Mouse (Mus musculus): Measurements from ENCODE around the gene Pde6b. TPM values are rescaled to one million over a fixed set of nuclear protein-coding genes. Genes with fewer than 3 reads are reported as not detected.

The Pde6b gene
- polyA plus RNA-seq, 1 experiment from 2014 or later, result 0.39 TPM

DNA sequence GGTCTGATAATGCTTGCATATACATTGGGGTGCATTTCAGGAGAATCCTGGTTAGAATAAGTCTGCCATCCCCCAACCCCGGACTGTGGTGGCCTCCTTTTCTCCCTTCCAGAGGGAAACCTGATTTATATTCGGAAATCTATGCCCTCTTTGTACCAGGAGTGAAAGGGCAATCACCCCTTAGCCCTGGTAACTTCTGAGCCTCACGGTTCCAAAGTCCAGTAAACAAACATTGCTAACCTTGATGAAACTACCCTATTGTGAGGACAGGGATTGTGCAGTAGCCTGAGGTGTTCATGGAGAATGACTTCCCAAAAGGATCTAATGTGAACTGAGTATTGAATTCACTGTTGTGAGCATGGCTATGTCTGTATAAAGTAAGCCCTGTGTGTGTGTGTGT lies 65.9 kb downstream of the Pde6b start:
- Histone ChIP-seq H3K9ac (replicated peaks; ENCODE audit: low read length) (no peak overlapping the region), H3K9me3 (ENCODE audit: low read length) (no peaks in the 10 kb centered on the region), H3K4me3 (ENCODE audit: low read length) (no peak overlapping the region), H3K4me1 (ENCODE audit: insufficient read depth, low read length) (peaks cover 3% of the 10 kb centered on the region), H3K27me3 (ENCODE audit: insufficient read depth, low read length) (peaks cover 2% of the 10 kb centered on the region; the same call in 1 of the 2 replicates), H3K4me2 (replicated peaks; ENCODE audit: low read depth, low read length) (no peak overlapping the region), H3K36me3 (ENCODE audit: insufficient read depth, low read length) (no peaks in the 10 kb centered on the region), H3K27ac (ENCODE audit: low read length) (no peak overlapping the region)
- 44% methylated on average over 3 of the region's 3 CpGs for WGBS
- ATAC-seq (ENCODE audit: low FRiP score, low TSS enrichment), result no peak

GRCm38 (mm10) chr5:108458706-108459105 lies 70.5 kb downstream of the Pde6b start:
- Histone ChIP-seq H3K27me3 (ENCODE audit: insufficient read depth, low read length) (peaks cover 6% of the 10 kb centered on the region; the same call in 1 of the 2 replicates), H3K4me1 (ENCODE audit: insufficient read depth, low read length) (peaks cover 21% of the 10 kb centered on the region), H3K36me3 (ENCODE audit: insufficient read depth, low read length) (no peaks in the 10 kb centered on the region), H3K27ac (ENCODE audit: low read length) (no peak overlapping the region), H3K4me3 (ENCODE audit: low read length) (no peak overlapping the region), H3K9ac (replicated peaks; ENCODE audit: low read length) (no peak overlapping the region), H3K4me2 (replicated peaks; ENCODE audit: low read depth, low read length) (no peak overlapping the region), H3K9me3 (ENCODE audit: low read length) (no peaks in the 10 kb centered on the region)
- no peak for ATAC-seq (ENCODE audit: low FRiP score, low TSS enrichment)
- 72% methylated on average over 2 of the region's 2 CpGs for WGBS

GRCm38 (mm10) chr5:108460461-108460860 lies 72.3 kb downstream of the Pde6b start:
- no peak for ATAC-seq (ENCODE audit: low FRiP score, low TSS enrichment)
- Histone ChIP-seq H3K36me3 (ENCODE audit: insufficient read depth, low read length) (no peaks in the 10 kb centered on the region), H3K9ac (replicated peaks; ENCODE audit: low read length) (peak overlapping the region; percentile 63), H3K27ac (ENCODE audit: low read length) (no peak overlapping the region), H3K4me2 (replicated peaks; ENCODE audit: low read depth, low read length) (peak overlapping the region; percentile 90), H3K4me1 (ENCODE audit: insufficient read depth, low read length) (peaks cover 29% of the 10 kb centered on the region), H3K4me3 (ENCODE audit: low read length) (peak overlapping the region; percentile 86), H3K9me3 (ENCODE audit: low read length) (no peaks in the 10 kb centered on the region), H3K27me3 (ENCODE audit: insufficient read depth, low read length) (peaks cover 6% of the 10 kb centered on the region; the same call in 1 of the 2 replicates)
- WGBS, result 42% methylated on average over 6 of the region's 6 CpGs

DNA sequence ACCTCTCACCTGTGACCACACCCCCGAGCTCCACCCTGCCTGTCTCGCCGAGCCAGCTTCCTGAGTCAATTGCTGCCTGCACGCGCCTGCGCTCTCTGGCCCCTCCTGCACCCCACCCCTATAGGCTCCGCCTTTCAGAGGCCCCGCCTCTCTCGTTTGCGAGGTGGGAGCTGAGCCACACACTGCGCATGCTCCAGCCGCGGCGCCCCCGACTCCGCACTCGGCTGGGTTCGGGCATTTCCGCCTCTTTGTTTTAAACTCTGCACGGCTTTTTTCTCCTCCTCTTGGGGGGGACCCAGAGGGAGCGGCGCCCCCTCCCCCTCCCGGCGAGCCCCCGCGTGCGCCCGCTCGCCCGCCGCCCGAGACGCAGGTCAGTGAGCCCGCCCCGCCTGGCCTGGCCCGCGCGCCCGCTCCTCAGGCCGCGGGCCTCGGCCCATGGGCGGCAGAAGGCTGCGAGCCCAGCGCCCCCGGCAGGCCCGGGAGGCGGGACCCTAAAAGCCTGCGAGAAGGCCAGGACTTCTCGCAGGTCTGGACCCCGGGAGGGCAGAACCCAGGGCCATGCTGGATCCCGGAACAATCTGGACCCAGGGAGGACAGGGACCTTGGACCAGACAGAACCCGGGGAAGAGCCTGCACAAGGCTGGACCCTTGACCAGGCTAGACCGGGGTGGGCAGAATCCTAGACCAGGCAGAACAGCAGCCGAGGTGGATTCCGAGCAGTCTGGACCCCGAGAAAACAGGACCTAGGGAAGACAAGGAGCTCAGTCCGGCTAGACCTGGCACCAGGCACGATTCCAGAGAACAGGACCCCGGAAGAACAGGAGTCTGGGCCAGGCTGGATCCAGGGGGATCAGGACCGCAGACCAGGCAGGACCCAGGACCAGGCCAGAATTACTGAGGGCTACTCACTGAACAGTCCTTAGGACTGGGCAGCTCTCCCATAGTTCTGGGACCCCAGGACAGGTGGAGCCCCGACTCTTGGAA lies 73.2 kb downstream of the Pde6b start, which contains the start of gene Pcgf3:
Pcgf3 (plus strand) TSS at position 151 of the 984 bp plus-strand sequence.
- Histone ChIP-seq H3K9me3 (ENCODE audit: low read length) (no peaks in the 10 kb centered on the region), H3K36me3 (ENCODE audit: insufficient read depth, low read length) (no peaks in the 10 kb centered on the region), H3K27me3 (ENCODE audit: insufficient read depth, low read length) (peaks cover 6% of the 10 kb centered on the region; the same call in 1 of the 2 replicates), H3K27ac (ENCODE audit: low read length) (peak within 1 kb of the TSS; percentile 80), H3K9ac (replicated peaks; ENCODE audit: low read length) (peak within 1 kb of the TSS; percentile 99), H3K4me3 (ENCODE audit: low read length) (peak within 1 kb of the TSS; percentile 86), H3K4me1 (ENCODE audit: insufficient read depth, low read length) (peaks cover 29% of the 10 kb centered on the region), H3K4me2 (replicated peaks; ENCODE audit: low read depth, low read length) (peak within 1 kb of the TSS; percentile 90)
- ATAC-seq (ENCODE audit: low FRiP score, low TSS enrichment), result peak; percentile 97
- WGBS, result under 1% methylated on average over 47 of the region's 62 CpGs

GRCm38 (mm10) chr5:108462446-108462845 lies 74.3 kb downstream of the Pde6b start:
- Histone ChIP-seq H3K36me3 (ENCODE audit: insufficient read depth, low read length) (no peaks in the 10 kb centered on the region), H3K27ac (ENCODE audit: low read length) (peak overlapping the region; percentile 40), H3K4me2 (replicated peaks; ENCODE audit: low read depth, low read length) (peak overlapping the region; percentile 90), H3K9ac (replicated peaks; ENCODE audit: low read length) (peak overlapping the region; percentile 99), H3K9me3 (ENCODE audit: low read length) (no peaks in the 10 kb centered on the region), H3K4me1 (ENCODE audit: insufficient read depth, low read length) (peaks cover 29% of the 10 kb centered on the region), H3K4me3 (ENCODE audit: low read length) (peak overlapping the region; percentile 86), H3K27me3 (ENCODE audit: insufficient read depth, low read length) (peaks cover 6% of the 10 kb centered on the region; the same call in 1 of the 2 replicates)
- 29% methylated on average over 4 of the region's 4 CpGs for WGBS
- ATAC-seq (ENCODE audit: low FRiP score, low TSS enrichment), result no peak

DNA sequence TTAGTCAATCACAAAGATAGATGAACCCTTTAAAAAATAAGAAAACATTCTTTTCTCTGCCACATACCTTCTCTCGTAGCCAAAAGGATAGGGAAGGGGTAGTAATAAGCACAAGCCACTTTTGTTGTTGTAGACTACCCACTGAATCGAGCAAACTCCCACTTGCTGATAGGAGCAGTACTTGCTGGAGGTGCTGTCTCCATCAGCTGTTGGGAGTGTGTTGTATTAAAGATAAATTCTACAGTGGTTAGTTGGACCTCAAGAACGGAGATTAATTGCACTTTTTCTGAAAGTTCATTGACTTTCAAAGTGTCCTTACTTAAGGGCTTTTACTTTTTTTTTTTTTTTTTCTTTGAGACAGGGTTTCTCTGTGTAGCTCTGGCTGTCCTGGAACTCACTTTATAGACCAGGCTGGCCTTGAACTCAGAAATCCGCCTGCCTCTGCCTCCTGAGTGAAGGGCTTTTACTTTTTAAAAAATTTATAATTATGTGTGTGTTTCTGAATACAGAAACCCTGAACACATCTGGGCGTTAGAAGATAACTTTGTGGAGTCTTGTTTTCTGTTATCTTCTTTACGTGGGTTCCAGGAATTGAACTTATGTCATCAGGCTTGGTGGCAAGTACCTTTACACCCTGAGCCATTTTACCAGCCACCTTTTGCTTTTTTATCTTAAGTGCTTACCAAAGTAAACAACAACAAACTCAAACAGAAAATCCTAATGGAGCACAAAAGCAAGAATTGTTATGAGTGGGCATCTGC lies 77.1 kb downstream of the Pde6b start:
- no peaks in the 10 kb centered on the region for H3K9me3 ChIP-seq (ENCODE audit: low read length)
- no peak overlapping the region for H3K4me2 ChIP-seq (replicated peaks; ENCODE audit: low read depth, low read length)
- H3K9ac ChIP-seq (replicated peaks; ENCODE audit: low read length), result no peak overlapping the region
- H3K27me3 ChIP-seq (ENCODE audit: insufficient read depth, low read length), result no peaks in the 10 kb centered on the region
- H3K4me3 ChIP-seq (ENCODE audit: low read length), result no peak overlapping the region
- 71% methylated on average over 6 of the region's 6 CpGs for WGBS
- ATAC-seq (ENCODE audit: low FRiP score, low TSS enrichment), result no peak
- peaks cover 29% of the 10 kb centered on the region for H3K4me1 ChIP-seq (ENCODE audit: insufficient read depth, low read length)
- no peaks in the 10 kb centered on the region for H3K36me3 ChIP-seq (ENCODE audit: insufficient read depth, low read length)
- no peak overlapping the region for H3K27ac ChIP-seq (ENCODE audit: low read length)

- Histone ChIP-seq H3K9ac (replicated peaks; ENCODE audit: low read length) (no peak overlapping the region), H3K4me3 (ENCODE audit: low read length) (no peak overlapping the region), H3K4me2 (replicated peaks; ENCODE audit: low read depth, low read length) (no peak overlapping the region), H3K27ac (ENCODE audit: low read length) (no peak overlapping the region), H3K9me3 (ENCODE audit: low read length) (no peaks in the 10 kb centered on the region), H3K36me3 (ENCODE audit: insufficient read depth, low read length) (no peaks in the 10 kb centered on the region), H3K27me3 (ENCODE audit: insufficient read depth, low read length) (no peaks in the 10 kb centered on the region), H3K4me1 (ENCODE audit: insufficient read depth, low read length) (peaks cover 25% of the 10 kb centered on the region)
- WGBS, result 100% methylated on average over 1 of the region's 1 CpGs
- ATAC-seq (ENCODE audit: low FRiP score, low TSS enrichment), result no peak
Measured at GRCm38 (mm10) chr5:108466647-108467046, 78.5 kb downstream of the Pde6b start.

DNA sequence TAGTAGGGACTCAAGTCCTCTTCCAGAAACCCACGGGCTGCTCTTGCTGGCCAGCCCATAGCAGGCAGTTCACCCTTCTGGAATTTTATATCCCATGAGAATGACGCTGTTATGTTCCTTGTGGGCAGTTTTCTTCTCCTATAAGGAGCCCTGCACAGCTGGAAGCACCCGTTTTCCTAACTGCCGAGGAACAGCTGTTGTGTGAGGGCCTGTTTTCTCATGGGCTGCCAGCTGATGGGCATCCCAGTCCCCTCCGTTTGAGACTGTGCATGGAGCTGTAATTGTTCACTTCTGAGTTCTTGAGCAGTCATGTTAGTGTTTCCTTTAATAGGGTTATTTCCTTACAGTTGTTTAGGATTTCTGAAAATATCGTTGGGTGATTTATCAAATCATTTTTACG lies 81.4 kb downstream of the Pde6b start:
- no peak for ATAC-seq (ENCODE audit: low FRiP score, low TSS enrichment)
- Histone ChIP-seq H3K27me3 (ENCODE audit: insufficient read depth, low read length) (no peaks in the 10 kb centered on the region), H3K4me3 (ENCODE audit: low read length) (no peak overlapping the region), H3K4me1 (ENCODE audit: insufficient read depth, low read length) (peaks cover 3% of the 10 kb centered on the region; the same call in 1 of the 2 replicates), H3K4me2 (replicated peaks; ENCODE audit: low read depth, low read length) (no peak overlapping the region), H3K27ac (ENCODE audit: low read length) (no peak overlapping the region), H3K9ac (replicated peaks; ENCODE audit: low read length) (no peak overlapping the region), H3K36me3 (ENCODE audit: insufficient read depth, low read length) (peaks cover 24% of the 10 kb centered on the region), H3K9me3 (ENCODE audit: low read length) (no peaks in the 10 kb centered on the region)
- WGBS, result 71% methylated on average over 7 of the region's 7 CpGs

GRCm38 (mm10) chr5:108473737-108474136 lies 85.5 kb downstream of the Pde6b start:
- WGBS, result 92% methylated on average over 4 of the region's 4 CpGs

More at GRCm38 (mm10) chr5:108473737-108474136, 85.5 kb downstream of the Pde6b start:
- no peaks in the 10 kb centered on the region for H3K27me3 ChIP-seq (ENCODE audit: insufficient read depth, low read length)
- H3K4me3 ChIP-seq (ENCODE audit: low read length), result no peak overlapping the region
- ATAC-seq (ENCODE audit: low FRiP score, low TSS enrichment), result no peak
- peaks cover 59% of the 10 kb centered on the region for H3K36me3 ChIP-seq (ENCODE audit: insufficient read depth, low read length)
- H3K4me2 ChIP-seq (replicated peaks; ENCODE audit: low read depth, low read length), result no peak overlapping the region
- H3K27ac ChIP-seq (ENCODE audit: low read length), result no peak overlapping the region
- no peaks in the 10 kb centered on the region for H3K9me3 ChIP-seq (ENCODE audit: low read length)
- H3K4me1 ChIP-seq (ENCODE audit: insufficient read depth, low read length), result no peaks in the 10 kb centered on the region
- no peak overlapping the region for H3K9ac ChIP-seq (replicated peaks; ENCODE audit: low read length)
